Mouse (Mus musculus) embryonic facial prominence, embryonic 14.5 days (tissue): ENCODE results near the gene Dpyd. TPM values are rescaled to one million over a fixed set of nuclear protein-coding genes. Genes with fewer than 3 reads are reported as not detected.
A peak's percentile ranks its signal among the peaks of the same experiment; 100 is the strongest.

ENCODE experiments used
- ATAC-seq: fragments of 200-750 bp; cut with Nextera tagmentation; 2 replicates; pipeline ENCODE4 v1.8.0; 2017; ENCODE audit warnings: low read depth, moderate number of reproducible peaks, moderate TSS enrichment
- DNase-seq: peaks from one replicate; pipeline ENCODE4 v3.0.0-alpha.2; 2015; ENCODE audit warnings: low spot score
- H3K27ac ChIP-seq: fragments of 300-500 bp; sonication (generic); replicated peaks from 2 replicates; pipeline ENCODE4 v1.5.1; 2014; ENCODE audit warnings: low read depth, mild to moderate bottlenecking, low read length, moderate library complexity
- H3K27me3 ChIP-seq: fragments of 300-500 bp; sonication (generic); replicated peaks from 2 replicates; pipeline ENCODE4 v1.6.1; 2014; ENCODE audit warnings: low read length; ENCODE audit not compliant: control insufficient read depth, insufficient read depth
- H3K36me3 ChIP-seq: fragments of 300-500 bp; sonication (generic); 2 replicates; pipeline ENCODE4 v1.6.1; 2014; ENCODE audit warnings: low read length, mixed read lengths; ENCODE audit not compliant: control insufficient read depth, insufficient read depth
- H3K4me1 ChIP-seq: fragments of 300-500 bp; sonication (generic); 2 replicates; pipeline ENCODE4 v1.6.1; 2014; ENCODE audit warnings: antibody characterized with exemption, low read length; ENCODE audit not compliant: control insufficient read depth, insufficient read depth
- H3K4me2 ChIP-seq: fragments of 300-500 bp; sonication (generic); 2 replicates; pipeline ENCODE4 v1.6.1; 2014; ENCODE audit warnings: low read depth, mild to moderate bottlenecking, low read length, moderate library complexity, mixed read lengths
- H3K4me3 ChIP-seq: fragments of 300-500 bp; sonication (generic); 2 replicates; pipeline ENCODE4 v1.5.1; 2014; ENCODE audit warnings: low read depth, mild to moderate bottlenecking, low read length
- H3K9ac ChIP-seq: fragments of 300-500 bp; sonication (generic); 2 replicates; pipeline ENCODE4 v1.6.1; 2014; ENCODE audit warnings: low read depth, mild to moderate bottlenecking, low read length, moderate library complexity, mixed read lengths
- H3K9me3 ChIP-seq: fragments of 300-500 bp; sonication (generic); 2 replicates; pipeline ENCODE4 v1.6.1; 2016; ENCODE audit warnings: low read length; ENCODE audit not compliant: control insufficient read depth
- WGBS: fragments of 180-500 bp; shearing (Covaris S2); extraction: QIAGEN DNeasy Blood & Tissue Kit; methylation state at CpG from one replicate; pipeline ENCODE4 v1.1.7; 2014; 5-methylcytosine and 5-hydroxymethylcytosine counted together
- polyA plus RNA-seq: library from polyadenylated mRNA; unstranded; fragments of >200 nt; fragmentation: Nextera tagmentation; extraction: Ambion mirVana; gene quantifications from 2 replicates; pipeline ENCODE4 v1.2.1, GENCODE M21; 2014

Dpyd gene
- polyA plus RNA-seq, 1 experiment from 2014 or later: 6.9 TPM

DNA sequence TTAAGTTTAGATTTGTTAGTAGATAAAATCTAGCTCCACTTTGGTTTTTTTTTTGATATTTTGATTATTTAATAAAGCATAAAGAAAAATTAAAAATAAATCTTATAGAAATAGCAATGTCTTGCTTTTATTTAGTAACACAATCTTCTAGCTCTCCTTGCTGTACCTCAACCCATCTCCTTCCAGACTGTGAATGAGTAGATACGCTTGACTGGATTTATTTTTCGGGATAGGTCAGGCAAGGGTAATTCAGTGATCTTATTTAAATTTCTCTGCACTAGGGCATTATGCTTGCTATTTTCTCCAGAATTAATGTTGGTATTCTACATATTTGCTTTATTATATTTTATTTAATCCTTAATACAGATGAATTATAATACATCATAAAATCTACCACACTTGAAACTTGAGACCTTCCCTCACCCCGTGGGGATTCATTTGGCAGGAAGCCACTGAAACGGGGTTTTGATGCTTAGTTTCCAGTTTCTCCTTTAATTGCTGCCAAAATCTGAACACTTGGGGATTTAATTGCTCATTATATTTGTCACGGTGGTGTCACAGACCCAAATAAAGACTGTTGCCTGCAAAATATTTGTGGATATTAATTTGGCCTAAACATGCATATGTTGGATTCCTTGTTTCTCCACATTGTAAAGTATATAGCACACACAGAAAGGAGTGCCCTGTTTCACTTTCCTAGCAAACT lies 102.2 kb downstream of the Dpyd start:
- no peak overlapping the region for H3K27ac ChIP-seq
- H3K4me3 ChIP-seq: no peak overlapping the region
- 26% methylated on average over 5 of the region's 5 CpGs for WGBS
- ATAC-seq (peak; percentile 78), DNase-seq (peak; percentile 70)
- no peaks in the 10 kb centered on the region for H3K9me3 ChIP-seq
- no peak overlapping the region for H3K4me2 ChIP-seq
- no peaks in the 10 kb centered on the region for H3K36me3 ChIP-seq
- H3K4me1 ChIP-seq: no peaks in the 10 kb centered on the region
- no peak overlapping the region for H3K9ac ChIP-seq
- H3K27me3 ChIP-seq: no peaks in the 10 kb centered on the region

DNA sequence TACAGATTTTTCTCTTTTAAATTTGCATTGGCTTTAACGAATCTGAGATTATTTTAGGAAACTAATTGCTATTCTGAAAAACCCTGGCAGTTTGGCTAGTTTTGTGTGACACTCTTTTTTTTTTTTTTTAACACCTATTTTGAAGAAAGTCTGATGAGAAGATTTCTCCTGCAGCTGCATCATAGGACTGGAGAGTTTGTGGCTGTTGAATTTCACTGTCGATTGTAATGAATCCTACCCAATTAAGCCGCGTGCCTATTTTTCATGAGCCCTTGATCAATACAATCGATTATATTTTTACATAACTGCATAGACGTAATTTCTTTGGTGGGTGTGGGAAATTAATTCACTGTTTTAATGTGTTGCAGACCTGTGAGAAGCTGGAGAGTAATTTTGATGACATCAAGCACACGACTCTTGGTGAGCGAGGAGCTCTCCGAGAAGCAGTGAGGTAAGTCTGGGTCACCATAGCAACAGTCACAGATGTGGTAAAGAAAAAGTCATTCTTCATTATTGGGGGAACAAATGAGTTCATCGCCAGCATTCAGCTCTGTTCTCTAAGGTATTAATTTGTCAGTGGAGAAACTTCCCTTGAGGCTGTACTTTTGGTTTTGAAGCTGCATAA lies 112.3 kb downstream of the Dpyd start:
- Histone ChIP-seq H3K9ac (no peak overlapping the region), H3K36me3 (no peaks in the 10 kb centered on the region), H3K9me3 (no peaks in the 10 kb centered on the region), H3K4me1 (peaks cover 4% of the 10 kb centered on the region; the same call in 1 of the 2 replicates), H3K4me3 (no peak overlapping the region), H3K27ac (no peak overlapping the region), H3K4me2 (peak overlapping the region; percentile 32), H3K27me3 (no peaks in the 10 kb centered on the region)
- ATAC-seq: peak; percentile 79
- WGBS: 39% methylated on average over 10 of the region's 10 CpGs
- peak; percentile 73 for DNase-seq

DNA sequence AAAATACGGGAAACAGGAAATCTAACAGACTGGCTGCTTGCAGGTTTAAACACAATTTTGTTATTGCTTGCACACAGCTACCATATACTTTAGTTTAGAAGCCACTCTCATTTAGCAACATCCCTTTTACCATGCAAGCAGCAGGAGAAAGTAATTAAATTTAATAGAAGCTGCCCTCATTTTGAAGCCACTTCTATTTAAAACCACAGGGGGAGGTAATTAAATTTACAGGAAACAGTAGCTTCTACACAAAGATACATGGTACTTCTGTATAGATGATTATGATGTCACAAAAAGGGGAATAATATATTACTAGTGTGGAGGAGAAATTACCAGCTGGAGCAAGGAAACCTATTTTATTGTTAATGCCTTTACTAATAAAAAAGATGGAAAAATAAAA lies 113.5 kb downstream of the Dpyd start:
- Histone ChIP-seq H3K9ac (no peak overlapping the region), H3K4me1 (peaks cover 4% of the 10 kb centered on the region; the same call in 1 of the 2 replicates), H3K4me2 (no peak overlapping the region), H3K36me3 (no peaks in the 10 kb centered on the region), H3K4me3 (no peak overlapping the region), H3K27ac (no peak overlapping the region), H3K27me3 (no peaks in the 10 kb centered on the region), H3K9me3 (no peaks in the 10 kb centered on the region)
- WGBS: 28% methylated on average over 1 of the region's 1 CpGs
- 0 out of 2 replicates have a peak, but pooled peaks have one; percentile 44 for ATAC-seq
- DNase-seq: peak; percentile 11

DNA sequence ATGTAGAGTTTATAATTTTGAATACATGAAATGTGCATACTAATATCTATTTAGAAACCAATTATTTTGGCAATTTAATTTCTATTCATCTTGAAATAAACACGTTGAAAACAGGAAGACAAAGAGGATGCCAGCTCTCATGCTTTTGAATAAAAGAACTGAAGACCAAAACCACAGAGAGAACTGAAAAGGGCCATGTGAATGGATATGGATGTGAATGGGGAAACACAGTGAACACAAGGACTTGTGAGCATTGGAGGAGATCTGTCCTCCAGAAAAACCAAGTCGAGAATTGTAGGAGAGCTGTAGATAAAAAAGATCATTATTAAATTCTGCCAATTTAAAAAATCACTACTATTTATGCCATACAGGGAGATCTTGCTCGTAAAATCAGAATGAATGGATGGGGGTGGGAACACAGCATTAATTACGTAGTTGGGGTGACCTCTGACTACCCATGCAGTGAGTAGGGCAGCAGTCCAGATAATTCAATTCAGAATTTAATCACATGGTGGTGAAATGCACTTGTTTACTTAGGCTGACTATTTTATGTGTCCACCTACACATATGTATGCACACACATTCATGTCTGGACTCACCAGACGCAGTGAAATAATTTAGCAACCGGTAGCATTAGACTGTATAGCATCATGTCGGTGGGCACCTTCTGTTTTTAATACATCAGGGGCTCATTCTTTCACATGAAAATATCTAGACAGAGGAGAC lies 114.3 kb downstream of the Dpyd start:
- no peak overlapping the region for H3K4me2 ChIP-seq
- peaks cover 4% of the 10 kb centered on the region; the same call in 1 of the 2 replicates for H3K4me1 ChIP-seq
- DNase-seq: no peak
- no peak overlapping the region for H3K4me3 ChIP-seq
- H3K9me3 ChIP-seq: no peaks in the 10 kb centered on the region
- no peaks in the 10 kb centered on the region for H3K27me3 ChIP-seq
- H3K36me3 ChIP-seq: no peaks in the 10 kb centered on the region
- no peak for ATAC-seq
- H3K27ac ChIP-seq: no peak overlapping the region
- 67% methylated on average over 7 of the region's 7 CpGs for WGBS
- H3K9ac ChIP-seq: no peak overlapping the region

DNA sequence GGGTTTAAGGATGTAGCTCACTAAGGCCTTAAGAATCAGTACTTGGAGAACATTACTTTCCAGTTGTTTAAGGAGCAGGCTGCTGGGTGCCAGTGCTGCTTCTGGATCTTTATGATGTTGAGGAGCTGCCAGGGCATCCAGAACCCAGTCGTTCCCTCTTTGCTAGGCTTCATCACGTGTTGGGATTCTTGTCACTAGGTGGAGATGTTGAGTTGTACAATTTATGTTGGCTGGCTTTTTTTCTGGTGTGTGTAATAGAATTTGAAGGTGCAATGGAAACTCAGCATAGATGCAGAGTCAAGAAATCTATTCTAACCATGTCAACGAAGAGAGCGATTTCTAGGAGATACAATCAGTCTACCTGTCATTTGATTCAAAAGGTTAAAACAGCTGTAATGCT lies 118.9 kb downstream of the Dpyd start:
- DNase-seq: peak; percentile 14
- WGBS: 47% methylated on average over 4 of the region's 4 CpGs

DNA sequence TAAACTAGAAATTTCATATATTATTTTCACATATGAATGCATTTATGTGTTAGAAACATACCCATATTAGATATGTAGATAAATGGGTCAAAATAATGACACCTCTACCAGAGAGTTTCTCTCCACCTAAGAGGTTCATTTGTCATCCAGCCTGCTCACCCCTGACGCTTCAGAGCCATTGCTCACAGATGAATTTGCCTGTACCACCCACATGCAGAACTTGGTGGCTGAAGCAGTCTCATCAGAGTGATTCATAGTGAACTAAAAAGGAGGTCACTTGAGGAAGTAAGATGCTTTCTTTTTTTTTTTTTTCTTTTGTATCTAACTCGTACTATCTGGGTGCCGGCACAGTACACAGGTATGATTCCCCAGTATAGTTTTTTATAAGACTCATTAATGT lies 188.3 kb downstream of the Dpyd start:
- ATAC-seq (no peak), DNase-seq (no peak)
- Histone ChIP-seq H3K4me3 (no peak overlapping the region), H3K9me3 (no peaks in the 10 kb centered on the region), H3K27ac (no peak overlapping the region), H3K36me3 (no peaks in the 10 kb centered on the region), H3K27me3 (no peaks in the 10 kb centered on the region), H3K4me2 (no peak overlapping the region), H3K4me1 (no peaks in the 10 kb centered on the region), H3K9ac (no peak overlapping the region)
- WGBS: 81% methylated on average over 3 of the region's 3 CpGs

More for the DNA sequence above, 118.9 kb downstream of the Dpyd start:
- H3K9ac ChIP-seq: no peak overlapping the region
- no peak overlapping the region for H3K27ac ChIP-seq
- H3K4me3 ChIP-seq: no peak overlapping the region
- ATAC-seq: no peak
- H3K36me3 ChIP-seq: no peaks in the 10 kb centered on the region
- no peak overlapping the region for H3K4me2 ChIP-seq
- H3K9me3 ChIP-seq: no peaks in the 10 kb centered on the region
- no peaks in the 10 kb centered on the region for H3K4me1 ChIP-seq
- no peaks in the 10 kb centered on the region for H3K27me3 ChIP-seq

DNA sequence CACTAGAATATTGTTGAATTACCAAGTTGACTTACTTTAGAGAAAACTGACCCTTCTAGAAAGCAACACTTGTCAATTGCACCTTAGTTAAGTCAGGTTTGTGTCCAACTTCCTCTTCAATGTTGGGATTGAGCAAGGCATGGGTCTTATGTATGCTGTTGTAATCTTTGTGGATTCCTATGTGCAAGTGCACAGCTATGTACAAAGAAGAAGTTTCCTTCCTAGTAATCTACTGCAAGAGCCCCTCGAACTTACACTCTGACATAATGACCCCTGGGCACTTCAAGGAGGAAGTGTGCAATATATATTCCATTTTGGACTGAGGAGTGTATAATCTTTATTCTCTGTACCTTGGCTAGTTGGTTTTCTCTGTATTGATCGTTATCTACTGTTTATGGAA lies 191.7 kb downstream of the Dpyd start:
- no peak overlapping the region for H3K9ac ChIP-seq
- no peaks in the 10 kb centered on the region for H3K9me3 ChIP-seq
- no peaks in the 10 kb centered on the region for H3K36me3 ChIP-seq
- DNase-seq (no peak), ATAC-seq (no peak)
- 77% methylated on average over 2 of the region's 2 CpGs for WGBS
- no peaks in the 10 kb centered on the region for H3K27me3 ChIP-seq
- H3K4me3 ChIP-seq: no peak overlapping the region
- no peak overlapping the region for H3K27ac ChIP-seq
- no peaks in the 10 kb centered on the region for H3K4me1 ChIP-seq
- H3K4me2 ChIP-seq: no peak overlapping the region

DNA sequence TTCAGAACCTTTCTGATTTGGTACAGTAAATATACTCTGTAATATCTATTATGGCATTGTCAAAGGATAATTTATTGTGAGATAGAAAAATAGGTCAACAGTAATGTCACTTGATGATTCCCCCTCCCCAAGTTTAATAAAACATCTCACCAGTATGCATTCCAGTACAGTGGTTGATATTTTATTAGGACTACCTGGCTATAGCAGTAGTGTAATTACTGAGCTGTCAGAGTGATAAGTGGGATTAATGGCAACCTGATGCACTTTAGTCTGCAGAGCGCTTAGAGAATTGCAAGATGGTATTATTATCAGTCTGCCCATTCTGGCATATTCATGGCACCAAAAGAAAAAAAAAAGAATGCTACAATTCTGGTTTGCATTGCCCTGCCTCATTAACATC lies 194.2 kb downstream of the Dpyd start:
- Histone ChIP-seq H3K36me3 (no peaks in the 10 kb centered on the region), H3K9ac (no peak overlapping the region), H3K4me3 (no peak overlapping the region), H3K4me2 (no peak overlapping the region), H3K9me3 (no peaks in the 10 kb centered on the region), H3K4me1 (no peaks in the 10 kb centered on the region), H3K27me3 (no peaks in the 10 kb centered on the region), H3K27ac (no peak overlapping the region)
- ATAC-seq: no peak
- DNase-seq: no peak
- 55% methylated on average over 1 of the region's 1 CpGs for WGBS
